9 mouse cellular contexts compared by ENCODE assay signal in the genomic region with DNA sequence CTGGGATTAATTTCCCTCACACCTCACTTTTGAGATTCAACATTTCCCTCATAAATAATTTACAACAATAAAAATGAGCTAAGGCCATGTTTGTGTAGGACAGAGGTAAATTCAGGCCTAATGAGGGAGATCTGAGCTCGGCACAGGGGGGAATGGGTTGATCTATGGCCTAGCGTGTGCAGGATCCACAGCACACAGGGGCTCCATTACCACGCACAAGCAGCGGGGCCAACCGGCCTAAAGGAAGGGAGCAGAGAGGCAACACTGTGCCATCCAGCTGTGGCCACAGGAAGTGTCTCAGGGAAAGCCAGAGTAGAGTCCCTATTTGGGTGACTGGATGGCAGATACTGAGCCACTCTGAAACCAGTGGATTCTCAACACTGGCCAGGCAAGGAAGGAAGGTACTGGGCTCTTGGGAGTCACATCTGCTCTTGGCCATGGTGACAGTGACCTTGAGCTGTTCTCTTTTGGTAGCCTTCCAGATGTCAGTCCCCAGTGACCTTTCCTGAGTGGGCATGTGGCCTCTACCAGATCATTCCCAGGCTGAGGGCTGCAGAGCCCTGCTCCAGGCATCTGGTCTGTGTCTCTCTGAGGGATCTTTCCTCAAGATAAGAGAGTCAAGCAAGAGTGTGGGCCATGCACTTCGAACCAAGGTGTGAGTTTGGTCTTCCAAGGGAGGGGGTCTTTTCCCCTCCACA. TPM values are rescaled to one million over a fixed set of nuclear protein-coding genes. Genes with fewer than 3 reads are reported as not detected.
DNase-seq lines count a peak whose midpoint lies in the region; ATAC-seq lines count a peak whose summit lies in the region.
"Had no signal": no experiment of that assay in that cellular context is flagged by ENCODE, and none has a peak within 500 bp of the region (broad histone marks: within the 10 kb centered on the region; RNA-seq: fewer than 3 reads in every experiment).

No protein-coding gene starts in this region.

- H3K27ac ChIP-seq in heart, embryonic 11.5 days (ENCODE audit: low read depth, low read length) = peak overlapping the region; percentile 25; the same call in 1 of the 2 replicates
- peak overlapping the region; percentile 99 for H3K27ac ChIP-seq in neural tube, embryonic 11.5 days (ENCODE audit: low read depth, low read length)
- H3K27ac ChIP-seq in limb, embryonic 10.5 days = peak overlapping the region; percentile 91
- H3K27ac ChIP-seq in stomach, embryonic 16.5 days (ENCODE audit: low read length) = peak overlapping the region; percentile 30; the same call in 1 of the 2 replicates

- H3K36me3 ChIP-seq in heart, embryonic 11.5 days (ENCODE audit: control insufficient read depth, insufficient read depth, low read length) = no peaks in the 10 kb centered on the region
- peaks cover 7% of the 10 kb centered on the region for H3K36me3 ChIP-seq in neural tube, embryonic 11.5 days (ENCODE audit: control insufficient read depth, insufficient read depth, low read length)
- H3K36me3 ChIP-seq in limb, embryonic 10.5 days = peaks cover 15% of the 10 kb centered on the region
- peaks cover 5% of the 10 kb centered on the region; the same call in 1 of the 2 replicates for H3K36me3 ChIP-seq in stomach, embryonic 16.5 days (ENCODE audit: control insufficient read depth, insufficient read depth, low read length)

- H3K4me2 ChIP-seq in heart, embryonic 11.5 days = no peak overlapping the region
- no peak overlapping the region for H3K4me2 ChIP-seq in neural tube, embryonic 11.5 days (ENCODE audit: low read depth)
- H3K4me2 ChIP-seq in stomach, embryonic 16.5 days (ENCODE audit: low read depth, low read length) = no peak overlapping the region

- H3K27me3 ChIP-seq in heart, embryonic 11.5 days (ENCODE audit: control insufficient read depth, insufficient read depth, low read length) = no peaks in the 10 kb centered on the region
- no peaks in the 10 kb centered on the region for H3K27me3 ChIP-seq in neural tube, embryonic 11.5 days (ENCODE audit: control insufficient read depth, insufficient read depth, low read length)
- no peaks in the 10 kb centered on the region for H3K27me3 ChIP-seq in limb, embryonic 10.5 days (ENCODE audit: low read depth, poor library complexity, severe bottlenecking)
- H3K27me3 ChIP-seq in stomach, embryonic 16.5 days (ENCODE audit: control insufficient read depth, insufficient read depth, low read length) = no peaks in the 10 kb centered on the region

- H3K9me3 ChIP-seq in heart, embryonic 11.5 days (replicated peaks; ENCODE audit: control insufficient read depth, low read length) = no peaks in the 10 kb centered on the region
- no peaks in the 10 kb centered on the region for H3K9me3 ChIP-seq in neural tube, embryonic 11.5 days (ENCODE audit: control insufficient read depth, low read length)
- no peaks in the 10 kb centered on the region for H3K9me3 ChIP-seq in limb, embryonic 10.5 days (replicated peaks)
- H3K9me3 ChIP-seq in stomach, embryonic 16.5 days (replicated peaks; ENCODE audit: control insufficient read depth, low read length) = no peaks in the 10 kb centered on the region

- no peak for DNase-seq in heart, postnatal 36 days
- peak; percentile 44 for DNase-seq in neural tube, embryonic 11.5 days (ENCODE audit: low spot score)
- DNase-seq in neural tube, embryonic 10.5 days (ENCODE audit: extremely low spot score, low spot score) = no peak
- DNase-seq in limb, embryonic 10.5 days (ENCODE audit: low spot score) = no peak
- DNase-seq in urinary bladder, postnatal 36 days (ENCODE audit: low spot score in 2 of 2) = no peak
- DNase-seq: gastrocnemius, postnatal 10 days had no signal

- H3K4me1 ChIP-seq in heart, embryonic 11.5 days (ENCODE audit: control insufficient read depth, insufficient read depth, low read length) = peaks cover 43% of the 10 kb centered on the region
- peaks cover 38% of the 10 kb centered on the region for H3K4me1 ChIP-seq in neural tube, embryonic 11.5 days (ENCODE audit: control insufficient read depth, insufficient read depth, low read length)
- H3K4me1 ChIP-seq in limb, embryonic 10.5 days = peaks cover 66% of the 10 kb centered on the region
- H3K4me1 ChIP-seq in stomach, embryonic 16.5 days (ENCODE audit: control insufficient read depth, insufficient read depth, low read length) = peaks cover 40% of the 10 kb centered on the region

- intact Hi-C loops in heart, postnatal 36 days (cut with DNase I) = no loop called here

- ATAC-seq in heart, embryonic 11.5 days (replicated peaks; ENCODE audit: insufficient number of reproducible peaks, low FRiP score, low TSS enrichment) = no peak
- ATAC-seq in neural tube, embryonic 11.5 days (ENCODE audit: insufficient read depth, low FRiP score, low TSS enrichment) = no peak
- ATAC-seq in stomach, embryonic 16.5 days (ENCODE audit: insufficient read depth, low FRiP score) = no peak
- no peak for ATAC-seq in cerebellum, adult (ENCODE audit: insufficient number of reproducible peaks, low FRiP score, low TSS enrichment)

- whole genome bisulfite sequencing in heart, embryonic 11.5 days (ENCODE audit: insufficient replicate concordance) = 75% methylated on average over 6 of the region's 6 CpGs
- WGBS in neural tube, embryonic 11.5 days = 56% methylated on average over 6 of the region's 6 CpGs
- 63% methylated on average over 6 of the region's 6 CpGs for WGBS in limb, embryonic 10.5 days
- WGBS in stomach, embryonic 16.5 days = 78% methylated on average over 6 of the region's 6 CpGs

- no peak overlapping the region for H3K9ac ChIP-seq in heart, embryonic 11.5 days (ENCODE audit: low read depth, low read length)
- peak overlapping the region; percentile 50 for H3K9ac ChIP-seq in neural tube, embryonic 11.5 days (ENCODE audit: low read length)
- H3K9ac ChIP-seq in stomach, embryonic 16.5 days (ENCODE audit: low read length) = peak overlapping the region; percentile 43; the same call in 1 of the 2 replicates

- no peak overlapping the region for H3K4me3 ChIP-seq in heart, embryonic 11.5 days (ENCODE audit: low read depth, low read length)
- no peak overlapping the region for H3K4me3 ChIP-seq in neural tube, embryonic 11.5 days (ENCODE audit: low read depth, low read length)
- no peak overlapping the region for H3K4me3 ChIP-seq in limb, embryonic 10.5 days
- no peak overlapping the region for H3K4me3 ChIP-seq in stomach, embryonic 16.5 days (replicated peaks; ENCODE audit: low read length)

RNA-seq across cellular contexts. Expression of gene Mvb12b, which starts 9.9 kb away (rescaled TPM):
- 12.4 and 12.6 TPM in 2 replicates for polyA plus RNA-seq in heart, embryonic 11.5 days (2014; fragmentation: Nextera tagmentation; extraction: Ambion mirVana)
- total RNA-seq in heart, postnatal 36 days (2021) = 10 to 100 TPM; 17.3 to 18.0 TPM
- 37.0 and 43.7 TPM in 2 replicates for polyA plus RNA-seq in neural tube, embryonic 11.5 days (2014; fragmentation: Nextera tagmentation; extraction: Ambion mirVana)
- 15.0 and 17.5 TPM in 2 replicates for polyA plus RNA-seq in limb, embryonic 10.5 days (2016; fragmentation: Nextera tagmentation; extraction: Ambion mirVana)
- 8.5 and 11.9 TPM in 2 replicates for polyA plus RNA-seq in stomach, embryonic 16.5 days (2015; fragmentation: Nextera tagmentation; extraction: Ambion mirVana)

Comparison
In these comparisons a context has a peak if more than half of its experiments do, and no peak if none do; other contexts are left out.
1. H3K27ac ChIP-seq: peak in every context shown above with its lines; median percentile 99 in neural tube, embryonic 11.5 days; 91 in limb, embryonic 10.5 days; 30 in stomach, embryonic 16.5 days; 25 in heart, embryonic 11.5 days.